Mouse (Mus musculus): ENCODE measurements at regions not wholly inside any gene's neighbourhood (a gene's known extent, or its start where the extent isn't known, plus 50 kb on each side); places are given as distances from the start of the nearest gene placed in this dataset.

DNA sequence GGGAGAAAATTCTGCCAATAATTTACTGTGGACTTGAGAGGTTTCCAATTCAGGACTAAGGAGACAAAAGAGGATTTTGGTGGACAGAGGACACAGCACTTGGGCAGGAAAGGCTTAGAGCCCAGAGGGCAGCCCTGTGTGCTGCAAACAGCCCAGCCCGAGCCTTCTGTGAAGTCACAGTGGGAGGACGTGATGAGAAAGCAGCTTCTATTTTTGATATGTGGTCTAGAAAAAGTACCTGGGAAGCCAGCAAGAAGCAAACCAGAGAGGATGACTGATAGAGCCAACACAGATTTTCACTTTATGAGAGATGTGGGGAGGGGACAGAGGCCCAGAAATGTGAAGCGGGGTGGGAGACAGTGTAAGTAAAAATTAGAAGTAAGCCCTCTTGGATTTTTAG, 66.3 kb upstream of the Snap25 start:
- H3K36me3 ChIP-seq (ENCODE audit: control insufficient read depth in 1 of 2, insufficient read depth in 2 of 2, low read length in 2 of 2), result no peaks in the 10 kb centered on the region
- no peaks in the 10 kb centered on the region for H3K9me3 ChIP-seq (replicated peaks; ENCODE audit: insufficient read depth, low read length)
- TF ChIP-seq SIN3A (IDR thresholded peaks at IDR 0.05; ENCODE audit: low read length) (no peak), GATA1 (IDR thresholded peaks at IDR 0.05; ENCODE audit: low read depth, low read length) (no peak), UBTF (IDR thresholded peaks at IDR 0.05; ENCODE audit: borderline replicate concordance, insufficient read depth, low read depth, low read length) (no peak), ZKSCAN1 (IDR thresholded peaks at IDR 0.05; ENCODE audit: low read depth, low read length) (no peak), POLR2AphosphoS5 (IDR thresholded peaks at IDR 0.05; ENCODE audit: borderline replicate concordance, low read depth, low read length) (no peak)
- no peak for DNase-seq (ENCODE audit: low read depth, low spot score)
- no peaks in the 10 kb centered on the region for H3K4me1 ChIP-seq (ENCODE audit: control insufficient read depth in 1 of 2, insufficient read depth in 2 of 2, low read length in 2 of 2)
- H3K4me3 ChIP-seq (ENCODE audit: control insufficient read depth in 1 of 2, insufficient read depth in 1 of 2, low read depth in 2 of 2, low read length in 2 of 2), result no peak overlapping the region
- no peaks in the 10 kb centered on the region for H3K27me3 ChIP-seq (ENCODE audit: control insufficient read depth in 1 of 2, insufficient read depth in 2 of 2, low read length in 2 of 2)
- no peak overlapping the region for H3K27ac ChIP-seq (ENCODE audit: control insufficient read depth, low read depth, low read length)
- H3K9ac ChIP-seq (ENCODE audit: control insufficient read depth, low read depth, low read length, poor library complexity, severe bottlenecking), result no peak overlapping the region
- no peaks in the 10 kb centered on the region for H3K79me2 ChIP-seq (ENCODE audit: control insufficient read depth, insufficient read depth, low read length, poor library complexity)

DNA sequence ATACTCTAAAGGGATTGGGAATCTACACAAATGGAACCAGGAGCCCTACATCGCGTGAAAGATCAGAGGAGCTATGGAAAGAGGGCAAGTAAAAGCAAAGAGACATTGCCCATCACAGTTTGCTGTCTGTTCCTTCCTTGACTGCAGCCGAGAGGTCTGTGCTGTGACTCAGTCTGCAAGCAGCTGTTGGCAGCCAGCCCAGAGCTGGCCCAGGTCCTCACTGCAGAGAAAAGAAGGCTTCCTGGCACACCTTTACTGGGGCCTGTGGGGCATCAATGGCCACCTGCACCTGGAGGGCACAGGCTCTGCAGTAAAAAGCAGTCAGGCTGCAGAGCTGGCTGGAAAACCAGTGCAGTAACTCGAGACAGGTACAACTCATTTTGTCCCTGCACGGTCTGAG, 64.6 kb upstream of the Snap25 start:
- Histone ChIP-seq H3K36me3 (ENCODE audit: control insufficient read depth in 1 of 2, insufficient read depth in 2 of 2, low read length in 2 of 2) (no peaks in the 10 kb centered on the region), H3K27me3 (ENCODE audit: control insufficient read depth in 1 of 2, insufficient read depth in 2 of 2, low read length in 2 of 2) (no peaks in the 10 kb centered on the region), H3K4me3 (ENCODE audit: control insufficient read depth in 1 of 2, insufficient read depth in 1 of 2, low read depth in 2 of 2, low read length in 2 of 2) (no peak overlapping the region), H3K9ac (ENCODE audit: control insufficient read depth, low read depth, low read length, poor library complexity, severe bottlenecking) (no peak overlapping the region), H3K4me1 (ENCODE audit: control insufficient read depth in 1 of 2, insufficient read depth in 2 of 2, low read length in 2 of 2) (no peaks in the 10 kb centered on the region), H3K27ac (ENCODE audit: control insufficient read depth, low read depth, low read length) (no peak overlapping the region), H3K79me2 (ENCODE audit: control insufficient read depth, insufficient read depth, low read length, poor library complexity) (no peaks in the 10 kb centered on the region), H3K9me3 (replicated peaks; ENCODE audit: insufficient read depth, low read length) (no peaks in the 10 kb centered on the region)
- DNase-seq (ENCODE audit: low read depth, low spot score), result no peak
- TF ChIP-seq MEF2A (IDR thresholded peaks at IDR 0.05; ENCODE audit: extremely low read depth, insufficient replicate concordance, low read depth, low read length, poor library complexity, severe bottlenecking) (no peak), CHD1 (IDR thresholded peaks at IDR 0.05; ENCODE audit: low read depth, low read length) (no peak), JUND (IDR thresholded peaks at IDR 0.05; ENCODE audit: low read depth, low read length) (no peak), MAX (IDR thresholded peaks at IDR 0.05; ENCODE audit: low read length) (no peak), SIN3A (IDR thresholded peaks at IDR 0.05; ENCODE audit: low read length) (no peak)

DNA sequence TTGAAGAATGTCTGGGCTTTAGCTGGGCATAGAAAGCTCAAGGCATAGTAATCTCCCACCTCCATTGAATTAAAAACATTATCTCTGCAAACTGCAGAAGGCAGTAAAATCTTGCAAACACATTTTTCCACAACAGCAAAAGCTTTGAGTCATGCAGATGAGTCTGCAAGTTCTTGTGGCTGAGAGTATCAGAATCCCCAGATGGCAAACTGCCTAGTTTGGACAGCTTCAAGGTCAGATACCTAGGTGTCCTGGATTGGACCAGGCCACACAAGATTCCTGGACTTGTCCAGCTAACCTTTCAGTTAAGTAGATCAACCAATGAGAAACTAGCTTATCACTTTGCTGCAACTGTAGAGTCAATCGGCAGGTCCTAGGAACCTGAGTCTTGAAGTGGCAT, 62.5 kb upstream of the Snap25 start:
- TF ChIP-seq CTCF (IDR thresholded peaks at IDR 0.05 in 2 of 3, conservative IDR thresholded peaks at IDR 0.05 in 1 of 3; ENCODE audit: control insufficient read depth in 1 of 3, insufficient read depth in 1 of 3, low read depth in 2 of 3, low read length in 3 of 3, poor library complexity in 1 of 3, severe bottlenecking in 1 of 3) (no peak), SIN3A (IDR thresholded peaks at IDR 0.05; ENCODE audit: low read length) (no peak), MXI1 (IDR thresholded peaks at IDR 0.05; ENCODE audit: low read depth, low read length) (no peak), GABPA (IDR thresholded peaks at IDR 0.05; ENCODE audit: low read depth, low read length) (no peak), TBP (IDR thresholded peaks at IDR 0.05; ENCODE audit: low read depth, low read length) (no peak), E2F4 (IDR thresholded peaks at IDR 0.05; ENCODE audit: borderline replicate concordance, low read depth, low read length) (no peak), POLR2A (IDR thresholded peaks at IDR 0.05; ENCODE audit: control insufficient read depth in 1 of 2, insufficient read depth in 1 of 2, low read depth in 1 of 2, low read length in 2 of 2, poor library complexity in 1 of 2) (no peak)
- no peak overlapping the region for H3K9ac ChIP-seq (ENCODE audit: control insufficient read depth, low read depth, low read length, poor library complexity, severe bottlenecking)
- DNase-seq (ENCODE audit: low read depth, low spot score), result no peak
- no peaks in the 10 kb centered on the region for H3K79me2 ChIP-seq (ENCODE audit: control insufficient read depth, insufficient read depth, low read length, poor library complexity)
- no peaks in the 10 kb centered on the region for H3K9me3 ChIP-seq (replicated peaks; ENCODE audit: insufficient read depth, low read length)
- no peak overlapping the region for H3K4me3 ChIP-seq (ENCODE audit: control insufficient read depth in 1 of 2, insufficient read depth in 1 of 2, low read depth in 2 of 2, low read length in 2 of 2)
- H3K36me3 ChIP-seq (ENCODE audit: control insufficient read depth in 1 of 2, insufficient read depth in 2 of 2, low read length in 2 of 2), result no peaks in the 10 kb centered on the region
- H3K27ac ChIP-seq (ENCODE audit: control insufficient read depth, low read depth, low read length), result no peak overlapping the region
- H3K4me1 ChIP-seq (ENCODE audit: control insufficient read depth in 1 of 2, insufficient read depth in 2 of 2, low read length in 2 of 2), result no peaks in the 10 kb centered on the region
- no peaks in the 10 kb centered on the region for H3K27me3 ChIP-seq (ENCODE audit: control insufficient read depth in 1 of 2, insufficient read depth in 2 of 2, low read length in 2 of 2)

All from MEL (cell line).